Mouse (Mus musculus) lung, postnatal 10 days (tissue): ENCODE data around the gene Mbd5.
"Not testable (repeated sequence)": the region's sequence is repeated elsewhere in the genome, so short reads cannot be mapped to it uniquely, and the experiment has no call there.

ENCODE experiments used
- DNase-seq: peaks from one replicate; pipeline ENCODE4 v3.0.0; 2021

Gene Mbd5

DNA sequence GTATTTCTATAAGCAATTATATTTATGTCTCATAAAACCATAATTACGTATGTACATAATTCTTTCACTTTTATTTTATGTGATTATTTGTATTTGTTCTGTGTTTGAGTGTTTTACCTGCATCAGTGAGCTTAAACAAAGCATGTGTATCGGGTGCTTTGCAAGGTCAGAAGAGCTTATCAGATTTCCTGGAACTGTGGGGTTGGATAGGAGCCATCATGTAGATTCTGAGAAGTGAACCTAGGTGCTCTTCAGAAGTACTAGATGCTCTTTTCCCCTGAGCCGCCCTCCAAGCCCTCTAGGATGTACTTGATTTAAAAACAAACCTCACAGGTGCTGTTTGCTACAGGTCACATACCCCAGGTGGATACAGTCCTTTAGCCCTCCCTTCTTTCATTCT, 227.7 kb downstream of the Mbd5 start:
- DNase-seq = no peak

GRCm38 (mm10) chr2:49190984-49191383, 241.7 kb downstream of the Mbd5 start:
- no peak for DNase-seq

GRCm38 (mm10) chr2:49191695-49192094, 242.4 kb downstream of the Mbd5 start:
- DNase-seq = no peak

- DNase-seq = no peak
Measured at GRCm38 (mm10) chr2:49204081-49204480, 254.8 kb downstream of the Mbd5 start.

GRCm38 (mm10) chr2:49205692-49206091, 256.4 kb downstream of the Mbd5 start:
- not testable (repeated sequence) for DNase-seq

- no peak for DNase-seq
Measured at GRCm38 (mm10) chr2:49209349-49209748, 260.0 kb downstream of the Mbd5 start.

DNA sequence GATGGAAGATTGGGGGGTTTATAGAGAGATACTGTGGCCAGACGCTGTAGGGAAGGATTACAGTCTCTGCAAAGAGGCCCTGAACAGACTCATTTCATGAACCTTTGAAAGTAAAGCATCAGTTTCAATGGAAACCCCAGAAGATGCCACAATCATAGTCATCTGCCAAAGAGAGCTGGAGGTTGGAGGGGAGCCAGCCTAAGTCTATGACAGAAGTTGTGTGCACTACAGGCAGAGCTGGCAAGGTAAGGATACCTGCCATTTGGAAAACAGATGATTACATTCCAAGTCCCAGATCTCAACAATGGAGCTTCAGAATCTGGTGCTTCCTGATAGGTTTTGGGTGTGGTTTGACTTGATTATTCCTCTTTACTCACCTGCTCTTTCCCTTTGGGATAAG, 261.1 kb downstream of the Mbd5 start:
- no peak for DNase-seq

DNA sequence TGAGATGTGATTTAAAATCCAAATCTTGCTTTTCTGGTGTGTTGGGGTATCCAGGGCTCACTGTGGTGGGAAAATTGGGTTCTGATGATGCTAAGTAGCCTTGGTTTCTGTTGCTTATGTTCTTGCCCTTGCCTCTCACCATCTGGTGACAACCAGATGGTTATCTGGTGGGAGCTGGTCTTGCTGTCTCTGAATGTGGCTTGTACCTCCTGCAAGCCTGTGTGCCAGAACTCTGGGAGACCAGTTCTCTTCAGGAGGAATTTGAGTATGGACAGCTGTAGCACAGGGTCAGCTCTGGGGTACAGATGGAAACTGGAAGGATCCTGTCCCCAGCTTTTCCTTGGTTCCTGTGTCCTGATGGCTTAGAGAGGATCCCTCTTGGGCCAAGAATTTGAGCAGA, 280.4 kb downstream of the Mbd5 start:
- no peak for DNase-seq

GRCm38 (mm10) chr2:49234064-49234463, 284.8 kb downstream of the Mbd5 start:
- DNase-seq = no peak

DNA sequence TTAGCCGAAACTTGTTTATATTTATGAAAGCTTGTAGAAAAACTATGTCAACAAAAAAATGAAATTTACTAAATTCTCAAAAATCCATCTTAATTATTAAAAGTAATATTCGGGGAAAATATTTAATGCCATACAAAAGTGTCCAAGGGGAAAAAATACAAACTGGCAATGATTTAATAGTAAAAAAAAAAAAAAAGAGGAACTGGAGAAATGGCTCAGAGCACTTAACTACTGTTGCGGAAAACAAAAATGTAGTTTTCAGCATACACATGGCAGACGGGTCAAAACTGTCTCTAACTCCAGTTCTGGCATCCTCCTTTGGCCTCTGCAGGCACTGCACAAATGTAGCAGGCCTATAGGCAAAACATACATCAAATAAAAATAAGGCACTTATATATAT, 292.4 kb downstream of the Mbd5 start:
- no peak for DNase-seq

DNA sequence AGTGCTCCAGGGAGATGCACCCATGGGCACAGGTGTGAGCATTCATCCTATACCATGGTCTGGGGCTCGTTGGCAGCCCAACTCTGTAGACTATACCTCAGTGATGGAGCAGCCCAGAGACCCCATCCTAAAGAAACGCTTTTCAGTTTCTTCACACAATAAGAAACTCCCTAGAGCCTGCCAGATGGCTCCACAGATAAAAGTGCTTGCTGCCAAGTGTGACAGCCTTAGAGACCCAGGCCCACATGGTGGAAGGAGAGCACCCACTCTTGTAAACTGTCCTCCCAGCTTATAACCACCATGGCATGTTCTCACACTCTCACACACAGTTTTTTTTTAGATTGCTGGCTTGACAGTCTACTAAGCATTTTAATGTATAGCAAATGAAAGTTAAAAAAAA, 314.8 kb downstream of the Mbd5 start:
- DNase-seq = no peak

- no peak for DNase-seq
Measured at GRCm38 (mm10) chr2:49272295-49272967, 323.1 kb downstream of the Mbd5 start.

DNA sequence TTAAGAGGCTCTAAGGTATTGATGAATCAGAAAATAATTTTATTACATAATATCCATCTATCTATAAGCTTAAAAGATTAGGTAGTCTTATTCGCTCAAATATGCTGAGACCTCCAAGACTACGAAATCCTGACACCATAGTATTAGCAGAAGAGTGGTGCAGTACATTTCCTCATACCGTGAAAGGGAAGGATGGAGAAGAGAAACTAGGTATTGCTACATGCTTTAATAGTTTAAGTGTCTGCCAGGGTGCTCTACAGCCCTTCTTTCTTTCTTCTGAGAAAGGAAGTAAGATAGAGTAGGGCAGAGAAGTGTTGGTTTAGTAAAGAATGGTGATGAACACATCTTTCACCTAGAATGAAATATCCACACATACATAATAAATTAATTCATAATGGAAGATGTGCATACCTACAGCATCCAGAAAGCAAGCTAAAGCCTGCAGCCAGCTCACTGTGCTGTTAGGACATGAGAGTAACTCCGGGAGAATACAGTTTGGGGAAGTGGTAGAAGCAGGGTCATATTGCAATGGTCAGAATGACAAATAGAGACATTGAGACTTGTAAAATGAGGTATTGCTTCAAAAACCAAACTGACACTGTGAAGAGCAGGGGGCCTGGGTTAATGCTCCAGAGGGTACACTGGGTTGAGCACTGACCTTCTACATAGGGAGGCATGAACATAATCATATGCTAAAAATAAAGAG, 326.9 kb downstream of the Mbd5 start:
- no peak for DNase-seq

GRCm38 (mm10) chr2:49280496-49280895, 331.2 kb downstream of the Mbd5 start:
- no peak for DNase-seq

DNA sequence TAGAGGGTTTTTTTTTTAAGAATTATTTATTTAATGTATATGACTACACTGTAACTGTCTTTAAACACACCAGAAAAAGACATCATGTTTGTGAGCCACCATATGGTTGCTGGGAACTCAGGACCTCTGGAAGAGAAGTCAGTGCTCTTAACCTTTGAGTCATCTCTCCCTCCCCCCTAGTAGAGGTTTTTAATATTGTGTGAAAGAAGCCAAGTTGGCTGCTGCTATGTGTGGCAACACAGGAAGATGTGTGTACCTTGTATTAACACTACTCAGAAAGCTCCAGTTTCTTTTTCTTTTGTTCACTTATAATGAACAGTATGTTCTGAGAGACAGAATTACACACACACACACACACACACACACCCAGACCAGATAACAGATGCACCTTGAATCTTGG, 334.3 kb downstream of the Mbd5 start:
- DNase-seq = no peak

DNA sequence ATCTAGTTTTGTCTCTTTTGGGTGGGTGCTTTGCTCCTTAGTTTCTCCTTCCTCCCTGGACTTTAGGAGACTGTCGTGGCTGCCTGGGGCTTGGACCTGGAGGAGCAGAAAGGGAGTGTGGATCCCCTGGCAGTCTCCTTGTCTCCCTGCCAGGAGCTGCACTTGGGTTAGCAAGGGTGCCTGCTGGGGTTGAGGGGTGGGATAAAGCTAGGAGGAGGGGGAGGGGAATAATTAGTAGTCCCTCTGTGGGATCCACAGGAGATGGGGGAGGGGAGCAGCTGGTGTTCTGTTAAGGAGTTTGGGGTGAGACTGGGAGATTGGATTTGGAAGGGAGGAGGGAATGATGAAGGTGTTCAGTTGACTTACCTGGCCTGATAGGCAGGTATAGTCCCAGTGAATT, 337.7 kb downstream of the Mbd5 start:
- DNase-seq = no peak

GRCm38 (mm10) chr2:49291709-49292108, 342.4 kb downstream of the Mbd5 start:
- DNase-seq = no peak

- peak; percentile 91 for DNase-seq
Measured at GRCm38 (mm10) chr2:49312629-49313447, 363.5 kb downstream of the Mbd5 start.

DNA sequence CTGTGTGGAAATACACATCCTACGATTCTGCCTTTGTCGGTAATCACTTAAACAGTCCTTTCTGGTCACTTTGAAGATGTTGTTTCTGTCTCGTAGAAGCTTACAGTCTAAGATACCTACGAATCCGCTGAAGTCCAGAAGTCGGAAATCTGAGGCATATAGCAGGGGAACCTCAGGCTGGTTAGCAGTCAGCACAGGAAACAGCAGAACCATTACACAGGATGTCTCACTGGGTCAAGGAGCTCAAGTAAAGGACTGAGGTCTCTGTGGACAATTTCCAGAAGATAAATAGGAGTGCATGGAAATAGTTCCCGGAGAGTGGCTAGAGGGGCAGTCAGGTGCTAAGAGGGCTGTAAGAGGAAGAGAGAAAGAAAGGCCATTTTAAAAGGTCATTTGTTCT, 384.3 kb downstream of the Mbd5 start:
- DNase-seq = no peak

- DNase-seq = no peak
Measured at GRCm38 (mm10) chr2:49335267-49335666, 386.0 kb downstream of the Mbd5 start.

DNA sequence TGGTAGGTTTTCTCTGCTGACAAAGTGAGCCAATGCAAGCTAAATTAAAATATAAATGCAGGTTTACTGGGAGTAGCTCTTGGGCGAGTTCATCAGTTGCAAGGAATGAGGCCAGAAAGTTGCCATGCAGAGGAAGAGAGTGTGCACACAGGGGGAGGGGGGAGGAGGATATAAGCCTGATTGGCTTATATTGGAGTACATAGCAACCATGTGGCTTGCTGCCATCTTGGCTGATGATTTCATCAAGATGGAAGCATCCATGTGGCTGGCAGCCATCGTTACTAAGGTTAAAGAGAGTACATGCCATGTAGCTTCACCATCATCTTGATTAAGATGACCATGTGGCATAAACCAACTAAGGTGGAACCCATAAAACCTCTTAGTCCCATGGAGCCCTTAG, 395.0 kb downstream of the Mbd5 start:
- no peak for DNase-seq

- no peak for DNase-seq
Measured at GRCm38 (mm10) chr2:49345786-49346185, 396.5 kb downstream of the Mbd5 start.

DNA sequence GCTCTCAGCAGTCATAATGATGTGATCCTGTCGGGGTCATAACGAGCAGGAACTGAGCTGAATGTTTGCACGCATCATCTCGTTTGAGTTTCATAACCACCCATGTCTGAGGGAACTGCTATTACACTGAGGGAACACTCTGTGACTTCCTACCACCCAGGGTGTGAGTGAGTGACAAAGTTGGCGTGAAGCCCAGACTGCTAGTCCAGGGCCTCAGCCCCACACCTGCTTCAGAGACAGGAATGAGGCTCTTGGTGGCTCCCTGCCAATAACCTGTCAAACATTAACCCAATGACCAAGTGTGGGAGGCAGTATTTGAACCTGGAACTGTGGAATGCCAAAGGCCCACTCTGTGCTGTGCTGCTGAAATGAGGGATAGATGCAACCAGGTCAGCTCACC, 400.5 kb downstream of the Mbd5 start:
- peak; percentile 84 for DNase-seq

GRCm38 (mm10) chr2:49350852-49351251, 401.5 kb downstream of the Mbd5 start:
- DNase-seq = no peak
